Mouse (Mus musculus): Measurements from ENCODE around the gene Med13. TPM values are rescaled to one million over a fixed set of nuclear protein-coding genes. Genes with fewer than 3 reads are reported as not detected.

The Med13 gene
- total RNA-seq, 2 experiments from 2014 or later = 49.8 to 56.6 TPM

DNA sequence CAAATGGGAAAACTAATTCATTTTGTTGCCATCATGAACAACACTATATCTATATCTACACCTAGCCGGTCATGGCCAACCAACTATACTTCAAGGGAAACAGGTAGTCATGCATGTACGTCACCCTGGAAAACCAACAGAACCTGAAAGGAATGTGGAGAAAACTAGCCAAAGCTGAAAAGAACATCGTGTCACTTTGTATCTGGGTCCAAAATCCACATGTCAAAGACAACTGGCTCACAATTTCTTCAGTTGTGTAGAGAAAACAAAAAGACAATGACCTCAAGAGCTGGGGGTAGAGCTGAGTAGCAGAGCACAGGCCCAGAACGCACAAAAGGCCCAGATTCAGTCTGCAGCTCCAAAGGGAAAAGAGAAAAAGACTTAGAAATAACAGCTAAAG is 131.6 kb downstream of the Med13 start:
- no peak overlapping the region for H3K4me3 ChIP-seq
- DNase-seq (ENCODE audit: low spot score in 2 of 2) = no peak
- no peak for TF ChIP-seq CTCF (conservative IDR thresholded peaks at IDR 0.05)
- no peak overlapping the region for H3K27ac ChIP-seq

Other genes starting within 250 kb of the Med13 start
- gene Brip1, start 156.4 kb downstream of the Med13 start, total RNA-seq (2021) = under 1 TPM; 0.34 to 0.64 TPM
- 10 to 100 TPM; 24.9 to 28.8 TPM for gene Ints2, start 100.0 kb downstream of the Med13 start, total RNA-seq (2021)
- 10 to 100 TPM; 28.0 to 31.9 TPM for gene Rnft1, start 127.1 kb upstream of the Med13 start, total RNA-seq (2021)
- gene Rps6kb1, start 187.2 kb upstream of the Med13 start, total RNA-seq (2021) = 10 to 100 TPM; 43.8 to 44.2 TPM
- gene Tubd1, start 187.4 kb upstream of the Med13 start, total RNA-seq (2021) = 1 to 10 TPM; 6.0 to 8.2 TPM